Mouse (Mus musculus) common myeloid progenitor, adult 5-6 weeks (primary cell): ENCODE data around the gene Zfp978. TPM values are rescaled to one million over a fixed set of nuclear protein-coding genes. Genes with fewer than 3 reads are reported as not detected.
"Not testable (repeated sequence)": the region's sequence is repeated elsewhere in the genome, so short reads cannot be mapped to it uniquely, and the experiment has no call there.

ENCODE experiments used
- ATAC-seq: replicated peaks from 2 replicates; pipeline ENCODE4 v1.8.0; 2016; ENCODE audit warnings: low read depth, mild to moderate bottlenecking, moderate TSS enrichment, inconsistent platforms; ENCODE audit not compliant: poor library complexity, severe bottlenecking
- total RNA-seq: library from RNA; stranded (forward); fragments of 200-1000, 187-1606 nt; gene quantifications from 2 replicates; pipeline ENCODE4 v1.2.3, GENCODE M21; 2017

Gene Zfp978
- total RNA-seq, 1 experiment from 2014 or later = 0.18 TPM

GRCm38 (mm10) chr4:147403931-147404913, 43.1 kb downstream of the Zfp978 start:
- peak; percentile 16; the same call in 1 of the 2 replicates for ATAC-seq

- peak; percentile 78 for ATAC-seq
Observed at GRCm38 (mm10) chr4:147406735-147407462, 45.8 kb downstream of the Zfp978 start.

- ATAC-seq = no peak
Observed at GRCm38 (mm10) chr4:147407463-147407822, 46.3 kb downstream of the Zfp978 start.

GRCm38 (mm10) chr4:147416365-147416764, 55.3 kb downstream of the Zfp978 start:
- ATAC-seq = not testable (repeated sequence)

GRCm38 (mm10) chr4:147417157-147417778, 56.2 kb downstream of the Zfp978 start:
- no peak; the same call in 1 of the 2 replicates for ATAC-seq

GRCm38 (mm10) chr4:147417921-147418320, 56.8 kb downstream of the Zfp978 start:
- ATAC-seq = no peak

GRCm38 (mm10) chr4:147418333-147418732, 57.2 kb downstream of the Zfp978 start:
- not testable (repeated sequence) for ATAC-seq

GRCm38 (mm10) chr4:147419190-147419589, 58.1 kb downstream of the Zfp978 start:
- ATAC-seq = not testable (repeated sequence)

GRCm38 (mm10) chr4:147419756-147420590, 58.9 kb downstream of the Zfp978 start:
- ATAC-seq = not testable (repeated sequence)

GRCm38 (mm10) chr4:147420794-147421193, 59.7 kb downstream of the Zfp978 start:
- no peak for ATAC-seq

GRCm38 (mm10) chr4:147421316-147421715, 60.2 kb downstream of the Zfp978 start:
- not testable (repeated sequence) for ATAC-seq

- ATAC-seq = no peak
Observed at GRCm38 (mm10) chr4:147423140-147423539, 62.0 kb downstream of the Zfp978 start.

GRCm38 (mm10) chr4:147423641-147424298, 62.7 kb downstream of the Zfp978 start:
- ATAC-seq = no peak

GRCm38 (mm10) chr4:147424404-147424803, 63.3 kb downstream of the Zfp978 start:
- ATAC-seq = not testable (repeated sequence)

- peak; percentile 71 for ATAC-seq
Observed at GRCm38 (mm10) chr4:147425615-147426347, 64.7 kb downstream of the Zfp978 start.

- ATAC-seq = no peak
Observed at GRCm38 (mm10) chr4:147430651-147431050, 69.5 kb downstream of the Zfp978 start.

GRCm38 (mm10) chr4:147431696-147432442, 70.8 kb downstream of the Zfp978 start:
- ATAC-seq = peak; percentile 12

GRCm38 (mm10) chr4:147432443-147432790, 71.3 kb downstream of the Zfp978 start:
- ATAC-seq = no peak
